Mouse (Mus musculus) C2C12 (cell line): ENCODE measurements around the gene Gipc2.

Experiments used
- CTCF ChIP-seq: IDR thresholded peaks from one replicate; pipeline ENCODE4 v1.5.1; 2011; ENCODE audit not compliant: control insufficient read depth, insufficient read depth, insufficient read length
- MAX ChIP-seq: IDR thresholded peaks from one replicate; pipeline ENCODE4 v1.6.1; 2011; ENCODE audit warnings: mild to moderate bottlenecking, control low read depth

DNA sequence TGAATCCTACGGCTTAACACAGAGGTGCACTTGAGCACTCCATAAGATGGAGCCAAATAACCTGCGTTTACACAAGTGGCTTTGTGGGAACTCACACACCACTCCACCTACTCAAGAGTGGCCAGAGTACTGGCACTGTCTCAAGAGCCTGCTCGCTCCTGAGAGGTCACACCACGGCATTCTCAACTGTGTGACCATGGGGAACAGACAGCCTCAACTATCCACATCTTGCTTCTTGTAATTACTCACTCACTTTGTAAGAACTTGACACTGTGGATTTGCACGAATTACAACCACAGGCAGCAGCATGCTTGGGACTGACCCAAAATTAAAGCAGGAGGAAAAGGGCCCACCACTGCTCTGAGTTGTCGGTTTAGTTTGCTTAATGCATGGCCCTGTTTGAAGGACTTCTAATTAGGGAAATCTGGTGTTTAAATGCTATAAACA, 25.8 kb upstream of the Gipc2 start:
- TF ChIP-seq CTCF (no peak), MAX (peak; percentile 19)
